Comparison of ENCODE assay signal across 11 mouse cellular contexts in genomic region chr17:36035010-36035638, GRCm38 (mm10). TPM values are rescaled to one million over a fixed set of nuclear protein-coding genes. Genes with fewer than 3 reads are reported as not detected.
DNase-seq lines count a peak whose midpoint lies in the region; ATAC-seq and TF ChIP-seq lines count a peak whose summit lies in the region.
"Not testable (repeated sequence)": the region's sequence is repeated elsewhere in the genome, so short reads cannot be mapped to it uniquely, and the experiment has no call there.
"Had no signal": no experiment of that assay in that cellular context is flagged by ENCODE, and none has a peak within 500 bp of the region (broad histone marks: within the 10 kb centered on the region; RNA-seq: fewer than 3 reads in every experiment).

No protein-coding gene starts in this region.

- not testable (repeated sequence) for TF ChIP-seq POLR2A in thymus, adult 2 months (IDR thresholded peaks at IDR 0.05; ENCODE audit: control insufficient read depth, extremely low read depth, insufficient read depth, low read length, poor library complexity)

- H3K4me1 ChIP-seq in E14TG2a.4 (replicated peaks; ENCODE audit: low read depth, low read length) = peaks cover 26% of the 10 kb centered on the region
- not testable (repeated sequence) for H3K4me1 ChIP-seq in intestine, embryonic 15.5 days (replicated peaks); lung, postnatal 0 days (ENCODE audit: insufficient read depth, low read depth, low read length)
- H3K4me1 ChIP-seq in thymus, adult 2 months (replicated peaks; ENCODE audit: control insufficient read depth, insufficient read depth, low read length) = peaks cover 16% of the 10 kb centered on the region

- WGBS in intestine, embryonic 15.5 days = 20% methylated on average over 3 of the region's 3 CpGs
- 27% methylated on average over 3 of the region's 3 CpGs for WGBS in lung, postnatal 0 days
- 57% methylated on average over 3 of the region's 3 CpGs for WGBS in thymus, adult 2 months

- H3K36me3 ChIP-seq in E14TG2a.4 (ENCODE audit: insufficient read depth, low read length) = peaks cover 13% of the 10 kb centered on the region
- H3K36me3 ChIP-seq in intestine, embryonic 15.5 days; lung, postnatal 0 days (ENCODE audit: insufficient read depth, low read length); thymus, adult 2 months (ENCODE audit: control insufficient read depth, insufficient read depth, low read length): not testable (repeated sequence)

- not testable (repeated sequence) for TF ChIP-seq EP300 in lung, postnatal 0 days (IDR thresholded peaks at IDR 0.05)

- not testable (repeated sequence) for H3K27me3 ChIP-seq in E14TG2a.4 (ENCODE audit: insufficient read depth, low read length); intestine, embryonic 15.5 days (replicated peaks); lung, postnatal 0 days (replicated peaks; ENCODE audit: insufficient read depth, low read length); thymus, adult 2 months (ENCODE audit: control insufficient read depth, insufficient read depth, low read length)

- H3K4me2 ChIP-seq in intestine, embryonic 15.5 days (replicated peaks); lung, postnatal 0 days (replicated peaks; ENCODE audit: low read depth, low read length): not testable (repeated sequence)

- H3K27ac ChIP-seq in gastrocnemius, adult 2 months; intestine, embryonic 15.5 days; lung, postnatal 0 days (ENCODE audit: low read length); thymus, adult 2 months (ENCODE audit: control insufficient read depth, insufficient read depth, low read length): not testable (repeated sequence)

- not testable (repeated sequence) for H3K4me3 ChIP-seq in E14TG2a.4 (replicated peaks; ENCODE audit: low read length); gastrocnemius, adult 2 months; intestine, embryonic 15.5 days (replicated peaks); lung, postnatal 0 days (ENCODE audit: low read depth, low read length); thymus, adult 2 months (ENCODE audit: control insufficient read depth, insufficient read depth, low read length)

- not testable (repeated sequence) for H3K9ac ChIP-seq in intestine, embryonic 15.5 days; lung, postnatal 0 days (replicated peaks; ENCODE audit: low read depth)

- intact Hi-C loops in gastrocnemius, adult 2 months (cut with DNase I) = loop anchor here (1.0 kb wide), 1 partner anchor 38 kb away; no protein-coding TSS in a partner anchor

- H3K9me3 ChIP-seq in E14TG2a.4 (ENCODE audit: low read length); intestine, embryonic 15.5 days; lung, postnatal 0 days (ENCODE audit: low read length): not testable (repeated sequence)

- peak; percentile 49 for DNase-seq in cerebellum, adult 8-10 months
- peak; percentile 72 for DNase-seq in gastrocnemius, adult 2 months
- peak; percentile 28 to 40 for DNase-seq in layer of hippocampus, postnatal 25 days (ENCODE audit: extremely low spot score in 1 of 2, low spot score in 1 of 2)
- DNase-seq in lung, postnatal 0 days (ENCODE audit: low spot score) = peak; percentile 69
- DNase-seq in ovary, adult 18-20 months (ENCODE audit: low spot score) = peak; percentile 30
- DNase-seq in thymus, adult 2 months = peak; percentile 80

- 0 out of 2 replicates have a peak, but pooled peaks have one; percentile 48 for ATAC-seq in intestine, embryonic 15.5 days
- peak; percentile 47 for ATAC-seq in lung, postnatal 0 days

- peak; percentile 36 for TF ChIP-seq CTCF in E14TG2a.4 (conservative IDR thresholded peaks at IDR 0.05; ENCODE audit: low read length)
- TF ChIP-seq CTCF in gastrocnemius, adult 2 months (IDR thresholded peaks at IDR 0.05) = peak; percentile 73
- peak; percentile 66 for TF ChIP-seq CTCF in lung, postnatal 0 days (IDR thresholded peaks at IDR 0.05)
- not testable (repeated sequence) for TF ChIP-seq CTCF in thymus, adult 2 months (IDR thresholded peaks at IDR 0.05; ENCODE audit: borderline replicate concordance, control insufficient read depth, extremely low read depth, insufficient read depth, low read length, poor library complexity)

RNA-seq across cellular contexts. Expression of gene H2-T23, which starts 2.5 kb away (rescaled TPM):
- total RNA-seq in gastrocnemius, adult 2 months (2021) = 1 to 10 TPM; 6.3 to 9.2 TPM
- polyA plus RNA-seq in intestine, embryonic 15.5 days (2015; fragmentation: Nextera tagmentation; extraction: Ambion mirVana) = 9.3 and 14.2 TPM in 2 replicates
- total RNA-seq in layer of hippocampus, postnatal 25 days (2021) = 1 to 10 TPM; 3.9 to 4.8 TPM
- polyA plus RNA-seq in lung, postnatal 0 days (2015; fragmentation: Nextera tagmentation; extraction: Ambion mirVana) = 50.4 and 53.1 TPM in 2 replicates
- 380 and 457 TPM in 2 replicates for polyA plus RNA-seq in thymus, adult 2 months (2012; rRNA removed)

RNA-seq across cellular contexts. Expression of gene H2-T22, which starts 7.4 kb away (rescaled TPM):
- 1 to 10 TPM; 8.8 to 9.7 TPM for total RNA-seq in gastrocnemius, adult 2 months (2021)
- polyA plus RNA-seq in intestine, embryonic 15.5 days (2015; fragmentation: Nextera tagmentation; extraction: Ambion mirVana) = 13.3 and 13.9 TPM in 2 replicates
- total RNA-seq in layer of hippocampus, postnatal 25 days (2021) = 1 to 10 TPM; 6.9 to 8.8 TPM
- polyA plus RNA-seq in lung, postnatal 0 days (2015; fragmentation: Nextera tagmentation; extraction: Ambion mirVana) = 23.9 and 24.4 TPM in 2 replicates
- 105 and 119 TPM in 2 replicates for polyA plus RNA-seq in thymus, adult 2 months (2012; rRNA removed)

RNA-seq across cellular contexts. Expression of gene Gm6034, which starts 7.6 kb away (rescaled TPM):
- total RNA-seq in gastrocnemius, adult 2 months (2021) = not detected
- 0.11 and 0.25 TPM in 2 replicates for polyA plus RNA-seq in intestine, embryonic 15.5 days (2015; fragmentation: Nextera tagmentation; extraction: Ambion mirVana)
- total RNA-seq in layer of hippocampus, postnatal 25 days (2021) = not detected
- not detected in 2 replicates for polyA plus RNA-seq in lung, postnatal 0 days (2015; fragmentation: Nextera tagmentation; extraction: Ambion mirVana)
- polyA plus RNA-seq in thymus, adult 2 months (2012; rRNA removed) = 0.22 TPM in 1 of 2 replicates, not detected in the other
- total RNA-seq: left cerebral cortex, postnatal 14 days had no signal
- polyA plus RNA-seq: embryonic facial prominence, embryonic 14.5 days; heart, embryonic 11.5 days had no signal

RNA-seq across cellular contexts. Expression of gene H2-T24, which starts 14.8 kb away (rescaled TPM):
- 1 to 10 TPM; 2.0 to 2.5 TPM for total RNA-seq in gastrocnemius, adult 2 months (2021)
- 2.0 and 2.8 TPM in 2 replicates for polyA plus RNA-seq in intestine, embryonic 15.5 days (2015; fragmentation: Nextera tagmentation; extraction: Ambion mirVana)
- total RNA-seq in layer of hippocampus, postnatal 25 days (2021) = 1 to 10 TPM; 1.4 to 1.7 TPM
- 2.7 and 3.7 TPM in 2 replicates for polyA plus RNA-seq in lung, postnatal 0 days (2015; fragmentation: Nextera tagmentation; extraction: Ambion mirVana)
- polyA plus RNA-seq in thymus, adult 2 months (2012; rRNA removed) = 15.0 and 20.4 TPM in 2 replicates

RNA-seq across cellular contexts. Expression of gene Gm11127, which starts 23.0 kb away (rescaled TPM):
- 1 to 10 TPM; 1.5 to 2.1 TPM for total RNA-seq in gastrocnemius, adult 2 months (2021)
- 3.3 and 3.5 TPM in 2 replicates for polyA plus RNA-seq in intestine, embryonic 15.5 days (2015; fragmentation: Nextera tagmentation; extraction: Ambion mirVana)
- total RNA-seq in layer of hippocampus, postnatal 25 days (2021) = 1 to 10 TPM; 1.1 to 1.2 TPM
- not detected in 2 replicates for polyA plus RNA-seq in lung, postnatal 0 days (2015; fragmentation: Nextera tagmentation; extraction: Ambion mirVana)
- polyA plus RNA-seq in thymus, adult 2 months (2012; rRNA removed) = 0.39 and 0.61 TPM in 2 replicates
- polyA plus RNA-seq: embryonic facial prominence, embryonic 14.5 days; heart, embryonic 11.5 days had no signal

Comparison
In these comparisons a context has a peak if more than half of its experiments do, and no peak if none do; other contexts are left out.
1. DNase-seq: peak in every context shown above with its lines; median percentile 80 in thymus, adult 2 months; 72 in gastrocnemius, adult 2 months; 69 in lung, postnatal 0 days; 49 in cerebellum, adult 8-10 months; 34 in layer of hippocampus, postnatal 25 days; 30 in ovary, adult 18-20 months.